Mouse (Mus musculus) brain, embryonic 14.5 days (tissue): ENCODE measurements around the gene Zbtb32. TPM values are rescaled to one million over a fixed set of nuclear protein-coding genes. Genes with fewer than 3 reads are reported as not detected.

Experiments used
- DNase-seq: peaks from one replicate; pipeline ENCODE4 v3.0.0-alpha.2; 2011; ENCODE audit warnings: low read depth
- CTCF ChIP-seq: fragments of 200-500 bp; IDR thresholded peaks from 2 replicates; pipeline ENCODE4 v1.5.1; 2012; ENCODE audit warnings: inconsistent platforms, mild to moderate bottlenecking, moderate library complexity, borderline replicate concordance; ENCODE audit not compliant: insufficient read depth, insufficient read length; ENCODE audit errors: extremely low read depth
- POLR2A ChIP-seq: fragments of 200-500 bp; IDR thresholded peaks from 2 replicates; pipeline ENCODE4 v1.6.1; 2012; ENCODE audit warnings: mild to moderate bottlenecking, inconsistent platforms, borderline replicate concordance; ENCODE audit not compliant: poor library complexity, insufficient read depth, insufficient read length, severe bottlenecking; ENCODE audit errors: extremely low read depth
- polyA plus RNA-seq: library from polyadenylated mRNA; depleted of rRNA; stranded (reverse); fragments of >200 nt; gene quantifications from 2 replicates; pipeline ENCODE4 v1.2.3, GENCODE M21; 2012; rRNA removed

Gene Zbtb32
- polyA plus RNA-seq: 0.37 and 0.47 TPM in 2 replicates

GRCm38 (mm10) chr7:30598786-30599185 lies at the start of gene Zbtb32:
Gene Zbtb32, minus strand, starts transcription at chr7:30598909.
- no peak for DNase-seq
- TF ChIP-seq POLR2A (no peak), CTCF (no peak)

GRCm38 (mm10) chr7:30639083-30639482 lies 40.4 kb upstream of the Zbtb32 start:
- no peak for TF ChIP-seq CTCF
- no peak for TF ChIP-seq POLR2A
- DNase-seq: no peak

- no peak for DNase-seq
- TF ChIP-seq POLR2A (no peak), CTCF (no peak)
Observed at GRCm38 (mm10) chr7:30636395-30636794, 37.7 kb upstream of the Zbtb32 start.

- no peak for DNase-seq
- TF ChIP-seq POLR2A (no peak), CTCF (no peak)
Observed at GRCm38 (mm10) chr7:30635752-30636151, 37.0 kb upstream of the Zbtb32 start, which contains the start of gene Etv2. Gene Etv2, minus strand, starts transcription at chr7:30635852.

- TF ChIP-seq POLR2A: no peak
- peak; percentile 55; the same call in 1 of the 2 replicates for TF ChIP-seq CTCF
- peak; percentile 37 for DNase-seq
Observed at GRCm38 (mm10) chr7:30634621-30635020, 35.9 kb upstream of the Zbtb32 start.

- no peak for DNase-seq
- TF ChIP-seq POLR2A (no peak), CTCF (no peak)
Observed at GRCm38 (mm10) chr7:30633762-30634412, 35.2 kb upstream of the Zbtb32 start.

- no peak for TF ChIP-seq CTCF
- no peak for TF ChIP-seq POLR2A
- no peak for DNase-seq
Observed at GRCm38 (mm10) chr7:30629013-30629412, 30.3 kb upstream of the Zbtb32 start.

GRCm38 (mm10) chr7:30626647-30627046 lies 27.9 kb upstream of the Zbtb32 start:
- no peak for DNase-seq
- TF ChIP-seq POLR2A: no peak
- TF ChIP-seq CTCF: no peak

GRCm38 (mm10) chr7:30625530-30626384 lies 27.0 kb upstream of the Zbtb32 start, which contains the start of gene Cox6b1:
Gene Cox6b1, minus strand, starts transcription at chr7:30626151.
- DNase-seq: peak; percentile 98
- TF ChIP-seq POLR2A (no peak; the same call in 1 of the 2 replicates), CTCF (no peak)

GRCm38 (mm10) chr7:30619202-30619601 lies 20.5 kb upstream of the Zbtb32 start:
- TF ChIP-seq POLR2A: no peak
- peak; percentile 64 for TF ChIP-seq CTCF
- DNase-seq: no peak

- DNase-seq: no peak
- TF ChIP-seq CTCF (no peak), POLR2A (no peak)
Observed at GRCm38 (mm10) chr7:30618658-30619057, 19.9 kb upstream of the Zbtb32 start.

- TF ChIP-seq POLR2A: no peak
- no peak for TF ChIP-seq CTCF
- DNase-seq: no peak
Observed at GRCm38 (mm10) chr7:30615049-30615760, 16.5 kb upstream of the Zbtb32 start.
